Mouse (Mus musculus) layer of hippocampus, adult 11-12 months (tissue): ENCODE results near the gene Ccr6.
A peak's percentile ranks its signal among the peaks of the same experiment; 100 is the strongest.
"Not testable (repeated sequence)": the region's sequence is repeated elsewhere in the genome, so short reads cannot be mapped to it uniquely, and the experiment has no call there.

Experiments
- DNase-seq: peaks from one replicate; pipeline ENCODE4 v3.0.0; 2022; ENCODE audit warnings: low spot score

The Ccr6 gene

GRCm38 (mm10) chr17:8235743-8236142 lies at the start of gene Ccr6:
Gene Ccr6 (plus strand): TSS chr17:8236043.
- DNase-seq: no peak

DNA sequence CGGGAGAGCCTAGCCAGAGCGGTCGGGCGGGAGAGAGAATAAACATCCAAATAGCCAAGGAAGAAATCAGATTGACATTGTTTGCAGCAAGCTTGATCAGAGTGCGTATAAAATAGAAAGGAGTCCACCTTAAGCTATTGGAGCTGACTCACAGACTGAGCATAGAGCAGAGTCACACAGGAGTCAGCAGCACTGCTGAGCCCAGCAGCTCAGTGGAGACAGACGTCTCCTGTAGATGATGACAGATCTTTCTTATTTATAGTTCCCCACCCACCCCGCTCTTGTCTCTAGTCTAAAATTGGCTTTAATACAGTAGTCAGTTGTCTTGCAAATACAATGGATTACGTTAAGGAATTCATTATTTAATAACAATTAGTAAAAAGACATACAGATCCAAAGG lies 42.2 kb upstream of the Ccr6 start:
- no peak for DNase-seq

DNA sequence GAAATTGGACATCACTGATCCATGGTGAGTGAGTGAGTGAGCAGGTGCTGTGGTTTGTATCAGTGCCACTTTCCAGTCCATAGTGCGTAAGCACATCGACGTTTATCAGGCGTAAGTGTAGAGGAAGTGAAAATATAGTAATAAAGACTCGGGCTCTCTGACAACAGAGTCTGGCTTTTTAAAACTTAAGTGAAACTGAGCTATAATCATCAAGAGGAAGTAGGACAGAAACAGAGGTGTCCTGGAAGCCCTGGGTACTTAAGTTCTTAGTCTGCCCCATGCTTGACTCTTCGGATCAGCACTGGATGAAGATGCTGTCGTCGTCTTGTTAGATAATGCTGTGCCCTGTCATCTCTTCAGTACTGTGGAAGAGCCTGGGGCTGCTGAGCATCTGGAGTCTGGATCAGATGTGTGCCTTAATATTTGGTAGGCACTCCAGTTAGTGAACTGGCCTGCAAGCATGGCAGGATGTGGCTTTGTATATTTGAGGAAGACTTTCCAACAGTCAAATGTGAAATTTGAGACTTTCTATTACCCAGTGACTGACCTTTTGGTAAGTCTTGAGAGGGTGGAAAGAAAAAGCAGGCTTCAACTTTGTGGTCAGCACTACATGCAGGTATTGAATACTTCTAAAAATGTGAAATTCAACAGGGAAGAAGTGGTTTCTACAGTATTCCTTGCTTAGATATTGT lies 40.0 kb upstream of the Ccr6 start:
- no peak for DNase-seq

GRCm38 (mm10) chr17:8197652-8198051 lies 38.2 kb upstream of the Ccr6 start:
- no peak for DNase-seq

GRCm38 (mm10) chr17:8199067-8199935 lies 36.5 kb upstream of the Ccr6 start:
- DNase-seq: no peak

DNA sequence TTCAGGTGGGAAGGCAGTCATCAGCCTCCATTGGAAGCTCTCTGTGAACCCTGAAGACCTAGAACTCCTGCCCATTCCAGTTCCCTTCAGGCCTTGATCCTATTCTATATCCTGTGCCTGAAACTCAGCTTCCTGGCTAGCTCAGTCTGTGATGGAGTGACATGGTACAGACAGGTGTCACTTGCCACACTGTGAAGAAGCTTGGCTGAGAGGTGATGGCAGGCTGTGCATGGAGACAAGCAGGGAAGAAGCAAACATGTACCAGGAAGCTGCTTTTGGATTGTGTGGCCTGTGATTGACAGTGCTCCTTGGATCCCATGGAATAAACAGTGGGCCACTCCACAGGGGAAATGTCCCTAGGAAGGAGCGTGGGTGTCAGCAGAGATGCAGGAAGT lies 35.9 kb upstream of the Ccr6 start:
- DNase-seq: no peak

DNA sequence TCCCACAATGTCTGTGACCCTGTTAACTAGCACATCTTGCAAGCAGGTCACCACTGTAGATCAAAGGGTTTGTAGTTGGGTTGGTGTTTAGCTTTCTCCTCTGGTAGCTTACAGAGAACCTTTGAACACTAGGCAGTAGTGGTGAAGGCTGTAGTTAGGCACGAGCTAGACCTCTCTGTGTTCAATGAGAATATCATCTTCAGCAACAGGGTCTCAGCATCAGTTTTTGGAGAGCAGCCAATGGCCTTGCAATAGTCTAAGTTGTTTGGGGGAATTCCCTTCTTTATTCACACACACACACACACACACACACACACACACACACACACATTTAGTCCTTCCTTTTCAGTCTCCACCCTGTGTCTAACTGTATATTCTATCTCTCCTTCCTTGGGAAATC lies 32.4 kb upstream of the Ccr6 start:
- no peak for DNase-seq

DNA sequence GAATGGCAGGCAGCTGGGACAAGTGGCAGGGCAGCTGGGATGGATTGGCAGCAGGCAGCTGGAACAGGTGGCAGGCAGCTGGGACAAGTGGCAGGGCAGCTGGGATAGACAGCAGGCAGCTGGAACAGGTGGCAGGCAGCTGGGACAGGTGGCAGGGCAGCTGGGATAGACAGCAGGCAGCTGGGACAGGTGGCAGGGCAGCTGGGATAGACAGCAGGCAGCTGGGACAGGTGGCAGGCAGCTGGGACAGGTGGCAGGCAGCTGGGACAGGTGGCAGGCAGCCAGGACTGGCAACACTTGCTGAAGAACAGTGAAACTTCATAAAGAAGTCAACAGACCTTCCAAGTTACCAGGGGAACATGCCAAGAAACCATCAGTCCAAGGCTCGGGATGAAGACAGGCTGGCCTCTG lies 30.6 kb upstream of the Ccr6 start:
- DNase-seq: not testable (repeated sequence)

- no peak for DNase-seq
Measured at GRCm38 (mm10) chr17:8206691-8207090, 29.2 kb upstream of the Ccr6 start.

GRCm38 (mm10) chr17:8209696-8210095 lies 26.1 kb upstream of the Ccr6 start:
- no peak for DNase-seq

GRCm38 (mm10) chr17:8210170-8210569 lies 25.7 kb upstream of the Ccr6 start:
- no peak for DNase-seq

GRCm38 (mm10) chr17:8210675-8211074 lies 25.2 kb upstream of the Ccr6 start:
- no peak for DNase-seq

- no peak for DNase-seq
Measured at GRCm38 (mm10) chr17:8211399-8211798, 24.4 kb upstream of the Ccr6 start.

GRCm38 (mm10) chr17:8214369-8214768 lies 21.5 kb upstream of the Ccr6 start:
- DNase-seq: no peak

- DNase-seq: no peak
Measured at GRCm38 (mm10) chr17:8215016-8215745, 20.7 kb upstream of the Ccr6 start.

- DNase-seq: no peak
Measured at GRCm38 (mm10) chr17:8223225-8223624, 12.6 kb upstream of the Ccr6 start.

- no peak for DNase-seq
Measured at GRCm38 (mm10) chr17:8224072-8224471, 11.8 kb upstream of the Ccr6 start.

DNA sequence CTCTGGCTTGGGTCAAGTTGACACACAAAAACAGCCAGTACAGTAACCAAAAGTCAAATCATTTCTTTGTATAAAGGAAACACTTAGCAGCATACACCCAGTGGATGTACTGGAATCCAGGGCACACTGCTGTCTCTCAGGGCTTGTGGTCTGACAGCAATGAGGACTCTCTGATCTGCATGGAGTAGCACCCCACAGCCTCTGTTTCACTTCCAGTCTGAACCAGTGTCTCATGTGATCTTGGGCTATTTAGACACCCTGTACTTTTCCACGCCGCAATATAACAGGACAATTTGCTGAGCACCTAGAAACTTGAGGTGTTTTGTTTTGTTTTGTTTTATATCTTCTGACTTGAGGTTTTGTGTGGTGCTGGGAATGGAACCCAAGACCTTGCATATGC lies 10.7 kb upstream of the Ccr6 start:
- no peak for DNase-seq

- DNase-seq: no peak
Measured at GRCm38 (mm10) chr17:8225746-8226145, 10.1 kb upstream of the Ccr6 start.

DNA sequence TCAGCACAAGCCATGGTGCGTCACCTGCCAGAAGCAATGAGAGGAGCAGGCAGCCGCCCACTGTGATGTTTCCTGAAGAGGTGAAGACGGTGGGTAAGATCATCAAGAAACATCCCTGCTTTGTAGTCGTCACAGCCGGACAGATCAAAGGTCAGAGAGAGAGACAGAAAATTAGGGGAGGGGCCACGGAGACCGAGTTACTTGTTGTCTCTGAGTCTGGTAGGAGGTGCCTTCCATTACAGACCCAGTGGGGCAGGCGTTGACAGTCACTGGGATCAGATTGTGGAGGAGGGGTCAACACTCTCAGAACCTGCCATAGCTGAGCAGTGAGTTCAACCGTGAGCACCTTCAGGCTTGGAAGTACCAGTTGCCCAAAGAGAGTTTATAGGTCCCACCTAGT lies 7.2 kb upstream of the Ccr6 start:
- DNase-seq: no peak

GRCm38 (mm10) chr17:8229607-8230006 lies 6.2 kb upstream of the Ccr6 start:
- DNase-seq: no peak

- peak; percentile 87 for DNase-seq
Measured at GRCm38 (mm10) chr17:8232089-8232488, 3.8 kb upstream of the Ccr6 start.
